Mouse (Mus musculus): ENCODE results near the gene Kcna10.

DNA sequence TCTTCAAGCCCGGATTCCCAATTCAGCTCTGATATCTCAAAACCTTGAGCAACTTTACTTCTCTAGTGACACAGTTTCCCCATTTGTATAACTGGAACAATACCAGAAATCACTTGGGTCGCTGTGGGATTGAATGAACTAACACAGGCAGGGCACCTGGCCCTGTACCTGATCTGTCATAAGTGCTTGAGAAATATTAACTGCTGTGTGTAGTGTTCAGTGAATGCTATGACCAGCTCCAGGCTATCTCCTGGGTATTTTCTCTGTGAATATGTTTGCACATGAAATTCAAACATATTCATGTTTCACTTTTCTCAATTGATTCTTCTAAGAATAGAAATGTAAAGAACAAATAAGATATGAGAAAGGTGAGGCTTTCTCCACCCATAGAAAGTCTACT is 2.0 kb upstream of the Kcna10 start:
- TF ChIP-seq CTCF (IDR thresholded peaks at IDR 0.05; ENCODE audit: borderline replicate concordance, insufficient read depth, low read depth, low read length): no peak
- TF ChIP-seq POLR2A (IDR thresholded peaks at IDR 0.05; ENCODE audit: borderline replicate concordance, insufficient read depth, low read length): no peak
